Comparison of ENCODE assay signal across 9 mouse cellular contexts in genomic region chr5:134457371-134457770, GRCm38 (mm10). TPM values are rescaled to one million over a fixed set of nuclear protein-coding genes. Genes with fewer than 3 reads are reported as not detected.
DNase-seq lines count a peak whose midpoint lies in the region; ATAC-seq and TF ChIP-seq lines count a peak whose summit lies in the region.
"Had no signal": no experiment of that assay in that cellular context is flagged by ENCODE, and none has a peak within 500 bp of the region (broad histone marks: within the 10 kb centered on the region; RNA-seq: fewer than 3 reads in every experiment).

No protein-coding gene starts in this region.

- peaks cover 8% of the 10 kb centered on the region for H3K36me3 ChIP-seq in heart, embryonic 13.5 days
- H3K36me3 ChIP-seq in heart, adult 2 months (ENCODE audit: control insufficient read depth, insufficient read depth, low read length), result no peaks in the 10 kb centered on the region
- H3K36me3 ChIP-seq in midbrain, embryonic 10.5 days, result peaks cover 23% of the 10 kb centered on the region
- peaks cover 10% of the 10 kb centered on the region for H3K36me3 ChIP-seq in midbrain, embryonic 13.5 days
- H3K36me3 ChIP-seq in embryonic facial prominence, embryonic 14.5 days (ENCODE audit: control insufficient read depth, insufficient read depth, low read length), result peaks cover 12% of the 10 kb centered on the region
- H3K36me3 ChIP-seq in myocyte (ENCODE audit: control insufficient read depth, insufficient read depth), result no peaks in the 10 kb centered on the region
- no peaks in the 10 kb centered on the region for H3K36me3 ChIP-seq in liver, embryonic 11.5 days (ENCODE audit: control insufficient read depth, insufficient read depth, low read length)

- intact Hi-C loops in heart, adult 2 months (cut with DNase I), result loop anchor here (5.0 kb wide), 1 partner anchor 35 kb away; no protein-coding TSS in a partner anchor

- no peak overlapping the region for H3K4me2 ChIP-seq in heart, embryonic 13.5 days
- H3K4me2 ChIP-seq in midbrain, embryonic 13.5 days (replicated peaks), result no peak overlapping the region
- H3K4me2 ChIP-seq in embryonic facial prominence, embryonic 14.5 days (ENCODE audit: low read depth, low read length), result 0 out of 2 replicates have a peak overlapping the region, but pooled peaks have one; percentile 91
- no peak overlapping the region for H3K4me2 ChIP-seq in myocyte (ENCODE audit: low read depth)
- H3K4me2 ChIP-seq in liver, embryonic 11.5 days, result no peak overlapping the region

- H3K9me3 ChIP-seq in heart, embryonic 13.5 days, result no peaks in the 10 kb centered on the region
- H3K9me3 ChIP-seq in midbrain, embryonic 10.5 days (replicated peaks), result peaks cover 6% of the 10 kb centered on the region
- H3K9me3 ChIP-seq in midbrain, embryonic 13.5 days, result no peaks in the 10 kb centered on the region
- 0 out of 2 replicates have a peak, but pooled peaks cover under 1% of the 10 kb centered on the region for H3K9me3 ChIP-seq in embryonic facial prominence, embryonic 14.5 days (ENCODE audit: control insufficient read depth, low read length)
- H3K9me3 ChIP-seq in liver, embryonic 11.5 days (ENCODE audit: control insufficient read depth, low read length), result no peaks in the 10 kb centered on the region
- H3K9me3 ChIP-seq: neural tube, embryonic 12.5 days had no signal

- no peak overlapping the region for H3ac ChIP-seq in myocyte (ENCODE audit: control insufficient read depth, insufficient read length)

- H3K4me3 ChIP-seq in heart, embryonic 13.5 days, result peak overlapping the region; percentile 73; the same call in 1 of the 2 replicates
- H3K4me3 ChIP-seq in heart, adult 2 months, result no peak overlapping the region
- peak overlapping the region; percentile 86; the same call in 1 of the 2 replicates for H3K4me3 ChIP-seq in midbrain, embryonic 10.5 days
- H3K4me3 ChIP-seq in midbrain, embryonic 13.5 days (replicated peaks), result no peak overlapping the region
- H3K4me3 ChIP-seq in embryonic facial prominence, embryonic 14.5 days (ENCODE audit: low read depth, low read length), result peak overlapping the region; percentile 58; the same call in 1 of the 2 replicates
- peak overlapping the region; percentile 100 for H3K4me3 ChIP-seq in myocyte
- no peak overlapping the region for H3K4me3 ChIP-seq in liver, embryonic 11.5 days (ENCODE audit: low read depth, low read length)

- TF ChIP-seq POLR2A in heart, adult 2 months (IDR thresholded peaks at IDR 0.05; ENCODE audit: insufficient read depth, low read depth, low read length), result no peak
- no peak for TF ChIP-seq POLR2A in myocyte (IDR thresholded peaks at IDR 0.05; ENCODE audit: insufficient read length, low read depth)

- no peak overlapping the region for H3K9ac ChIP-seq in heart, embryonic 13.5 days
- no peak overlapping the region for H3K9ac ChIP-seq in heart, adult 2 months (ENCODE audit: low read depth, low read length)
- no peak overlapping the region for H3K9ac ChIP-seq in midbrain, embryonic 13.5 days (replicated peaks)
- H3K9ac ChIP-seq in embryonic facial prominence, embryonic 14.5 days (ENCODE audit: low read depth, low read length), result no peak overlapping the region
- H3K9ac ChIP-seq in liver, embryonic 11.5 days (ENCODE audit: low read depth, low read length), result no peak overlapping the region

- no peak overlapping the region for H3K27ac ChIP-seq in heart, embryonic 13.5 days (replicated peaks)
- H3K27ac ChIP-seq in heart, adult 2 months, result no peak overlapping the region
- peak overlapping the region; percentile 98; the same call in 1 of the 2 replicates for H3K27ac ChIP-seq in midbrain, embryonic 10.5 days (replicated peaks)
- H3K27ac ChIP-seq in midbrain, embryonic 13.5 days, result no peak overlapping the region
- H3K27ac ChIP-seq in embryonic facial prominence, embryonic 14.5 days (replicated peaks; ENCODE audit: low read depth, low read length), result peak overlapping the region; percentile 94
- no peak overlapping the region for H3K27ac ChIP-seq in liver, embryonic 11.5 days (ENCODE audit: low read depth, low read length)

- peaks cover 26% of the 10 kb centered on the region for H3K4me1 ChIP-seq in heart, embryonic 13.5 days
- peaks cover 5% of the 10 kb centered on the region for H3K4me1 ChIP-seq in heart, adult 2 months (ENCODE audit: control insufficient read depth, insufficient read depth, low read length)
- H3K4me1 ChIP-seq in midbrain, embryonic 10.5 days, result peaks cover 37% of the 10 kb centered on the region
- H3K4me1 ChIP-seq in midbrain, embryonic 13.5 days (replicated peaks), result peaks cover 27% of the 10 kb centered on the region
- peaks cover 12% of the 10 kb centered on the region; the same call in 1 of the 2 replicates for H3K4me1 ChIP-seq in embryonic facial prominence, embryonic 14.5 days (ENCODE audit: control insufficient read depth, insufficient read depth, low read length)
- H3K4me1 ChIP-seq in liver, embryonic 11.5 days (replicated peaks; ENCODE audit: control insufficient read depth, insufficient read depth, low read length), result peaks cover 5% of the 10 kb centered on the region

- no peaks in the 10 kb centered on the region for H3K79me2 ChIP-seq in heart, adult 2 months (replicated peaks; ENCODE audit: control insufficient read depth, insufficient read depth, low read length)
- H3K79me2 ChIP-seq in myocyte (ENCODE audit: control insufficient read depth, insufficient read depth), result peaks cover 40% of the 10 kb centered on the region

- no peak for TF ChIP-seq EP300 in heart, adult 2 months (IDR thresholded peaks at IDR 0.05; ENCODE audit: insufficient read depth, low read depth, low read length)

- TF ChIP-seq CTCF in heart, adult 2 months (IDR thresholded peaks at IDR 0.05), result no peak

- H3K27me3 ChIP-seq in heart, embryonic 13.5 days (replicated peaks), result no peaks in the 10 kb centered on the region
- no peaks in the 10 kb centered on the region for H3K27me3 ChIP-seq in heart, adult 2 months (ENCODE audit: control insufficient read depth, insufficient read depth, low read length)
- H3K27me3 ChIP-seq in midbrain, embryonic 10.5 days (ENCODE audit: low read depth, poor library complexity, severe bottlenecking), result no peaks in the 10 kb centered on the region
- H3K27me3 ChIP-seq in midbrain, embryonic 13.5 days, result no peaks in the 10 kb centered on the region
- no peaks in the 10 kb centered on the region for H3K27me3 ChIP-seq in embryonic facial prominence, embryonic 14.5 days (replicated peaks; ENCODE audit: control insufficient read depth, insufficient read depth, low read length)
- no peaks in the 10 kb centered on the region for H3K27me3 ChIP-seq in myocyte (ENCODE audit: control insufficient read depth, insufficient read depth, insufficient read length)
- no peaks in the 10 kb centered on the region for H3K27me3 ChIP-seq in liver, embryonic 11.5 days (replicated peaks; ENCODE audit: control insufficient read depth, insufficient read depth, low read length)
- H3K27me3 ChIP-seq: neural tube, embryonic 12.5 days had no signal

- no peak for ATAC-seq in heart, embryonic 13.5 days (ENCODE audit: extremely low read depth, insufficient number of reproducible peaks, low FRiP score, low TSS enrichment)
- ATAC-seq in midbrain, embryonic 13.5 days, result no peak
- ATAC-seq in embryonic facial prominence, embryonic 14.5 days (ENCODE audit: low read depth), result no peak
- no peak for ATAC-seq in liver, embryonic 11.5 days (replicated peaks; ENCODE audit: low FRiP score)

- WGBS in heart, embryonic 13.5 days, result 85% methylated on average over 2 of the region's 2 CpGs
- 98% methylated on average over 2 of the region's 2 CpGs for WGBS in heart, adult 2 months
- 91% methylated on average over 2 of the region's 2 CpGs for WGBS in midbrain, embryonic 10.5 days
- WGBS in midbrain, embryonic 13.5 days, result 96% methylated on average over 2 of the region's 2 CpGs
- WGBS in embryonic facial prominence, embryonic 14.5 days, result 79% methylated on average over 2 of the region's 2 CpGs
- WGBS in liver, embryonic 11.5 days, result 81% methylated on average over 2 of the region's 2 CpGs

- DNase-seq in heart, adult 2 months, result no peak
- no peak for DNase-seq in midbrain, embryonic 10.5 days (ENCODE audit: low spot score)
- no peak for DNase-seq in embryonic facial prominence, embryonic 14.5 days (ENCODE audit: low spot score)
- DNase-seq in spleen, adult 18-20 months, result no peak
- DNase-seq in liver, embryonic 11.5 days (ENCODE audit: low spot score), result no peak

TF ChIP-seq in myocyte, 11 proteins besides CTCF, POLR2A, EP300 and RAD21:
- TF ChIP-seq E2F4 (IDR thresholded peaks at IDR 0.05; ENCODE audit: insufficient read depth), result no peak
- no peak for TF ChIP-seq MAX (IDR thresholded peaks at IDR 0.05; ENCODE audit: low read depth)
- no peak for TF ChIP-seq USF1 (IDR thresholded peaks at IDR 0.05; ENCODE audit: low read depth)
- TF ChIP-seq REST (IDR thresholded peaks at IDR 0.05; ENCODE audit: insufficient read depth, insufficient read length), result no peak
- TF ChIP-seq TCF3 (IDR thresholded peaks at IDR 0.05; ENCODE audit: insufficient read length, low read depth), result no peak
- no peak for TF ChIP-seq SRF (IDR thresholded peaks at IDR 0.05; ENCODE audit: control insufficient read depth, insufficient read length, low read depth)
TF ChIP-seq in myocyte: peak in this region for 0.

RNA-seq across cellular contexts. Expression of gene Gtf2ird1, which starts 0.9 kb away (rescaled TPM):
- polyA plus RNA-seq in heart, embryonic 13.5 days (2015; fragmentation: Nextera tagmentation; extraction: Ambion mirVana), result 53.4 and 56.5 TPM in 2 replicates
- total RNA-seq in heart, adult 2 months (2021), result 10 to 100 TPM; 23.8 to 26.4 TPM
- 13.4 and 18.0 TPM in 2 replicates for polyA plus RNA-seq in heart, adult 2 months (2012; rRNA removed)
- 96.4 and 109 TPM in 2 replicates for polyA plus RNA-seq in midbrain, embryonic 10.5 days (2016; fragmentation: Nextera tagmentation; extraction: Ambion mirVana)
- polyA plus RNA-seq in midbrain, embryonic 13.5 days (2015; fragmentation: Nextera tagmentation; extraction: Ambion mirVana), result 89.6 and 96.6 TPM in 2 replicates
- polyA plus RNA-seq in embryonic facial prominence, embryonic 14.5 days (2014; fragmentation: Nextera tagmentation; extraction: Ambion mirVana), result 80.3 and 91.2 TPM in 2 replicates
- 62.0 TPM for polyA plus RNA-seq in myocyte (2012; fragmentation: generic; extraction: Trizol)
- 46.7 and 51.8 TPM in 2 replicates for polyA plus RNA-seq in liver, embryonic 11.5 days (2014; fragmentation: Nextera tagmentation; extraction: Ambion mirVana)

Comparison
In these comparisons a context has a peak if more than half of its experiments do, and no peak if none do; other contexts are left out.
1. H3K27ac ChIP-seq: peak in midbrain, embryonic 10.5 days (single experiment) and embryonic facial prominence, embryonic 14.5 days (single experiment); none in heart, embryonic 13.5 days (single experiment), heart, adult 2 months (single experiment), midbrain, embryonic 13.5 days (single experiment) and liver, embryonic 11.5 days (single experiment).
2. H3K4me3 ChIP-seq: peak in heart, embryonic 13.5 days (single experiment), midbrain, embryonic 10.5 days (single experiment), embryonic facial prominence, embryonic 14.5 days (single experiment) and myocyte (single experiment); none in heart, adult 2 months (single experiment), midbrain, embryonic 13.5 days (single experiment) and liver, embryonic 11.5 days (single experiment).